Comparison of ENCODE assay signal across 7 mouse cellular contexts in the genomic region with DNA sequence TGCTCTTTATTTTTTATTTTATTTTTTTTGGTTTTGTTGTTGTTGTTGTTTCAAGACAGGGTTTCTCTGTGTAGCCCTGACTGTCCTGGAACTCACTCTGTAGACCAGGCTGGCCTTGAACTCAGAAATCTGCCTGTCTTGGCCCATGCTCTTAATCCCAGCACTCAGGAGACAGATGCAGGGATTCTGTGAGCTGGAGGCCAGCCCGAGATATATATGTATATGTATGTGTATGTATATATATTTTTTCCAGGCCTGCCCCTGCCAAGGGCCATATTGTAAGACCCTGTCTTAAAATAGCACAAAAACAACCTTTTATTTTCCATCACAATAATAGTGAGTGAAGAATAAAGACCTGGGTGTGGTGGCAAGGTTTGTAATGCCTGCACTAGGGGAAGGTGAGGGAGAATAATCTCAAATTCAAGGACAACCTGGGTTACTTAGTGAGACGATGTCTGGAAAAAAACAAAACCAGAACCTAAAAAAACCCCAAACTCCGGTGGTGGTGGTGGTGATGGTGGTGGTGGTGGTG. TPM values are rescaled to one million over a fixed set of nuclear protein-coding genes. Genes with fewer than 3 reads are reported as not detected.
DNase-seq lines count a peak whose midpoint lies in the region; ATAC-seq and TF ChIP-seq lines count a peak whose summit lies in the region.

No protein-coding gene starts in this region.

- no peak for DNase-seq in liver, embryonic 11.5 days (ENCODE audit: low spot score)
- DNase-seq in liver: no peak
- DNase-seq in forebrain, embryonic 11.5 days (ENCODE audit: low spot score): no peak
- DNase-seq in midbrain, postnatal 0 days (ENCODE audit: low spot score): no peak
- no peak for DNase-seq in frontal cortex, postnatal 25 days (ENCODE audit: low spot score in 2 of 2)
- no peak for DNase-seq in urinary bladder, adult 2 months (ENCODE audit: low spot score)

- no peaks in the 10 kb centered on the region for H3K36me3 ChIP-seq in liver, embryonic 11.5 days (ENCODE audit: control insufficient read depth, insufficient read depth, low read length)
- no peaks in the 10 kb centered on the region for H3K36me3 ChIP-seq in forebrain, embryonic 11.5 days (ENCODE audit: control insufficient read depth, insufficient read depth, low read length)
- H3K36me3 ChIP-seq in hindbrain, embryonic 16.5 days (ENCODE audit: control insufficient read depth, insufficient read depth, low read length): no peaks in the 10 kb centered on the region
- no peaks in the 10 kb centered on the region for H3K36me3 ChIP-seq in midbrain, postnatal 0 days (ENCODE audit: insufficient read depth, low read length)

- ATAC-seq in liver, embryonic 11.5 days (replicated peaks; ENCODE audit: low FRiP score): no peak
- no peak for ATAC-seq in forebrain, embryonic 11.5 days (replicated peaks; ENCODE audit: low FRiP score)
- no peak for ATAC-seq in hindbrain, embryonic 16.5 days
- ATAC-seq in midbrain, postnatal 0 days (ENCODE audit: low FRiP score): no peak

- no peak overlapping the region for H3K27ac ChIP-seq in liver, embryonic 11.5 days (ENCODE audit: low read depth, low read length)
- no peak overlapping the region for H3K27ac ChIP-seq in forebrain, embryonic 11.5 days (ENCODE audit: low read depth, low read length)
- H3K27ac ChIP-seq in hindbrain, embryonic 16.5 days (ENCODE audit: low read depth, low read length): no peak overlapping the region
- H3K27ac ChIP-seq in midbrain, postnatal 0 days (ENCODE audit: low read depth, low read length): no peak overlapping the region

- TF ChIP-seq CTCF in midbrain, postnatal 0 days (IDR thresholded peaks at IDR 0.05): no peak

- H3K9ac ChIP-seq in liver, embryonic 11.5 days (ENCODE audit: low read depth, low read length): no peak overlapping the region
- no peak overlapping the region for H3K9ac ChIP-seq in forebrain, embryonic 11.5 days (ENCODE audit: low read length)
- H3K9ac ChIP-seq in hindbrain, embryonic 16.5 days (ENCODE audit: low read depth, low read length): no peak overlapping the region; the same call in 1 of the 2 replicates
- no peak overlapping the region for H3K9ac ChIP-seq in midbrain, postnatal 0 days (replicated peaks; ENCODE audit: low read length, poor library complexity, severe bottlenecking)

- H3K9me3 ChIP-seq in liver, embryonic 11.5 days (ENCODE audit: control insufficient read depth, low read length): no peaks in the 10 kb centered on the region
- no peaks in the 10 kb centered on the region for H3K9me3 ChIP-seq in forebrain, embryonic 11.5 days (ENCODE audit: control insufficient read depth, low read length)
- no peaks in the 10 kb centered on the region for H3K9me3 ChIP-seq in hindbrain, embryonic 16.5 days (ENCODE audit: control insufficient read depth, low read length)
- H3K9me3 ChIP-seq in midbrain, postnatal 0 days (ENCODE audit: low read length): no peaks in the 10 kb centered on the region

- H3K27me3 ChIP-seq in liver, embryonic 11.5 days (replicated peaks; ENCODE audit: control insufficient read depth, insufficient read depth, low read length): no peaks in the 10 kb centered on the region
- no peaks in the 10 kb centered on the region for H3K27me3 ChIP-seq in forebrain, embryonic 11.5 days (ENCODE audit: control insufficient read depth, insufficient read depth, low read length)
- no peaks in the 10 kb centered on the region for H3K27me3 ChIP-seq in hindbrain, embryonic 16.5 days (replicated peaks; ENCODE audit: control insufficient read depth, insufficient read depth, low read length)
- no peaks in the 10 kb centered on the region for H3K27me3 ChIP-seq in midbrain, postnatal 0 days (ENCODE audit: insufficient read depth, low read length)

- H3K4me3 ChIP-seq in liver, embryonic 11.5 days (ENCODE audit: low read depth, low read length): no peak overlapping the region
- no peak overlapping the region for H3K4me3 ChIP-seq in forebrain, embryonic 11.5 days (ENCODE audit: low read depth, low read length)
- H3K4me3 ChIP-seq in hindbrain, embryonic 16.5 days (ENCODE audit: low read length): no peak overlapping the region; the same call in 1 of the 2 replicates
- no peak overlapping the region; the same call in 1 of the 2 replicates for H3K4me3 ChIP-seq in midbrain, postnatal 0 days (ENCODE audit: low read depth, low read length)

- peaks cover 36% of the 10 kb centered on the region for H3K4me1 ChIP-seq in liver, embryonic 11.5 days (replicated peaks; ENCODE audit: control insufficient read depth, insufficient read depth, low read length)
- peaks cover 19% of the 10 kb centered on the region for H3K4me1 ChIP-seq in forebrain, embryonic 11.5 days (replicated peaks; ENCODE audit: control insufficient read depth, insufficient read depth, low read length)
- H3K4me1 ChIP-seq in hindbrain, embryonic 16.5 days (ENCODE audit: control insufficient read depth, insufficient read depth, low read depth, low read length): peaks cover 34% of the 10 kb centered on the region
- H3K4me1 ChIP-seq in midbrain, postnatal 0 days (ENCODE audit: insufficient read depth, low read length): peaks cover 13% of the 10 kb centered on the region

- 61% methylated on average over 3 of the region's 3 CpGs for WGBS in liver, embryonic 11.5 days
- 47% methylated on average over 3 of the region's 3 CpGs for WGBS in forebrain, embryonic 11.5 days
- WGBS in hindbrain, embryonic 16.5 days: 62% methylated on average over 3 of the region's 3 CpGs
- WGBS in midbrain, postnatal 0 days: 53% methylated on average over 3 of the region's 3 CpGs

- H3K4me2 ChIP-seq in liver, embryonic 11.5 days: peak overlapping the region; percentile 88; the same call in 1 of the 2 replicates
- peak overlapping the region; percentile 74; the same call in 1 of the 2 replicates for H3K4me2 ChIP-seq in forebrain, embryonic 11.5 days (ENCODE audit: low read depth, low read length, severe bottlenecking)
- peak overlapping the region; percentile 90 for H3K4me2 ChIP-seq in hindbrain, embryonic 16.5 days (ENCODE audit: low read length)
- H3K4me2 ChIP-seq in midbrain, postnatal 0 days (ENCODE audit: low read depth, low read length, poor library complexity, severe bottlenecking): peak overlapping the region; percentile 91; the same call in 1 of the 2 replicates

RNA-seq across cellular contexts. Expression of a gene that starts 5.1 kb away (rescaled TPM):
- 39.1 and 43.5 TPM in 2 replicates for polyA plus RNA-seq in liver, embryonic 11.5 days (2014; fragmentation: Nextera tagmentation; extraction: Ambion mirVana)
- polyA plus RNA-seq in forebrain, embryonic 11.5 days (2014; fragmentation: Nextera tagmentation; extraction: Ambion mirVana): 60.3 and 60.6 TPM in 2 replicates
- polyA plus RNA-seq in hindbrain, embryonic 16.5 days (2015; fragmentation: Nextera tagmentation; extraction: Ambion mirVana): 38.6 and 42.6 TPM in 2 replicates
- 42.4 and 61.8 TPM in 2 replicates for total RNA-seq in midbrain, postnatal 0 days (2014; rRNA removed)
- polyA plus RNA-seq in midbrain, postnatal 0 days (2015; fragmentation: Nextera tagmentation; extraction: Ambion mirVana): 23.8 and 27.8 TPM in 2 replicates
- 17.9 and 25.8 TPM in 2 replicates for polyA plus RNA-seq in urinary bladder, adult 2 months (2012; rRNA removed)

RNA-seq across cellular contexts. Expression of a gene that starts 5.9 kb away (rescaled TPM):
- 5.9 and 6.6 TPM in 2 replicates for polyA plus RNA-seq in liver, embryonic 11.5 days (2014; fragmentation: Nextera tagmentation; extraction: Ambion mirVana)
- polyA plus RNA-seq in forebrain, embryonic 11.5 days (2014; fragmentation: Nextera tagmentation; extraction: Ambion mirVana): 7.9 and 9.2 TPM in 2 replicates
- 18.1 and 20.9 TPM in 2 replicates for polyA plus RNA-seq in hindbrain, embryonic 16.5 days (2015; fragmentation: Nextera tagmentation; extraction: Ambion mirVana)
- total RNA-seq in midbrain, postnatal 0 days (2014; rRNA removed): 33.3 and 39.0 TPM in 2 replicates
- polyA plus RNA-seq in midbrain, postnatal 0 days (2015; fragmentation: Nextera tagmentation; extraction: Ambion mirVana): 21.1 and 21.3 TPM in 2 replicates
- polyA plus RNA-seq in urinary bladder, adult 2 months (2012; rRNA removed): 18.0 and 19.4 TPM in 2 replicates

RNA-seq across cellular contexts. Expression of a gene that starts 20.0 kb away (rescaled TPM):
- 168 and 170 TPM in 2 replicates for polyA plus RNA-seq in liver, embryonic 11.5 days (2014; fragmentation: Nextera tagmentation; extraction: Ambion mirVana)
- 199 and 209 TPM in 2 replicates for polyA plus RNA-seq in forebrain, embryonic 11.5 days (2014; fragmentation: Nextera tagmentation; extraction: Ambion mirVana)
- 26.9 and 32.2 TPM in 2 replicates for polyA plus RNA-seq in hindbrain, embryonic 16.5 days (2015; fragmentation: Nextera tagmentation; extraction: Ambion mirVana)
- total RNA-seq in midbrain, postnatal 0 days (2014; rRNA removed): 6.9 and 10.5 TPM in 2 replicates
- polyA plus RNA-seq in midbrain, postnatal 0 days (2015; fragmentation: Nextera tagmentation; extraction: Ambion mirVana): 6.0 and 6.9 TPM in 2 replicates
- 3.6 and 4.1 TPM in 2 replicates for polyA plus RNA-seq in urinary bladder, adult 2 months (2012; rRNA removed)

RNA-seq across cellular contexts. Expression of a gene that starts 22.8 kb away (rescaled TPM):
- 47.2 and 56.0 TPM in 2 replicates for polyA plus RNA-seq in liver, embryonic 11.5 days (2014; fragmentation: Nextera tagmentation; extraction: Ambion mirVana)
- polyA plus RNA-seq in forebrain, embryonic 11.5 days (2014; fragmentation: Nextera tagmentation; extraction: Ambion mirVana): 95.9 and 98.4 TPM in 2 replicates
- polyA plus RNA-seq in hindbrain, embryonic 16.5 days (2015; fragmentation: Nextera tagmentation; extraction: Ambion mirVana): 402 and 475 TPM in 2 replicates
- 144 and 157 TPM in 2 replicates for total RNA-seq in midbrain, postnatal 0 days (2014; rRNA removed)
- 591 and 600 TPM in 2 replicates for polyA plus RNA-seq in midbrain, postnatal 0 days (2015; fragmentation: Nextera tagmentation; extraction: Ambion mirVana)
- 163 and 180 TPM in 2 replicates for polyA plus RNA-seq in urinary bladder, adult 2 months (2012; rRNA removed)

RNA-seq across cellular contexts. Expression of a gene that starts 29.6 kb away (rescaled TPM):
- 6.2 and 6.6 TPM in 2 replicates for polyA plus RNA-seq in liver, embryonic 11.5 days (2014; fragmentation: Nextera tagmentation; extraction: Ambion mirVana)
- polyA plus RNA-seq in forebrain, embryonic 11.5 days (2014; fragmentation: Nextera tagmentation; extraction: Ambion mirVana): 8.2 and 10.0 TPM in 2 replicates
- 11.1 and 11.2 TPM in 2 replicates for polyA plus RNA-seq in hindbrain, embryonic 16.5 days (2015; fragmentation: Nextera tagmentation; extraction: Ambion mirVana)
- total RNA-seq in midbrain, postnatal 0 days (2014; rRNA removed): 28.5 and 47.1 TPM in 2 replicates
- polyA plus RNA-seq in midbrain, postnatal 0 days (2015; fragmentation: Nextera tagmentation; extraction: Ambion mirVana): 11.8 and 15.4 TPM in 2 replicates
- polyA plus RNA-seq in urinary bladder, adult 2 months (2012; rRNA removed): 26.8 and 28.5 TPM in 2 replicates
